In the genomic region with DNA sequence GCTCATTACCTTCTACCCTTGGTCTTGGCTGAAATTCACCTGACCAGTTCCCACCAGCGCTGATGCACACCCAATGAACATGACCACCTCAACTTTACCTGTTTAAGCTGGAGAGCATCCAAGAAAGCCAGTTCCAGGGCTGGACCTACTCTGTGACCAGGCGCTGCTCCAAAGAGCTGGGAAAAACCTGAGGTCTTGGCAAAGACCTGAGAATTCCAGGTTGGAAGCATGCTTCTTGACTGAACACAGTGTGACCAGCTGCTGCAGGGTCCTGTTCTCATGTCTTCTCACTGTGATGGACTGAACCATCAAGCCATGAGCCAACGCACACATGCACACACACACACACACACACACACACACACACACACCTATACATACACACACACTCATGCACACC, we compare ENCODE assay signal across 26 mouse cellular contexts. TPM values are rescaled to one million over a fixed set of nuclear protein-coding genes. Genes with fewer than 3 reads are reported as not detected.
"Had no signal": no experiment of that assay in that cellular context is flagged by ENCODE, and none has a peak within 500 bp of the region (broad histone marks: within the 10 kb centered on the region; RNA-seq: fewer than 3 reads in every experiment).

No protein-coding gene starts in this region.

- DNase-seq: kidney, adult 9 months; kidney, postnatal 14 days; liver, embryonic 13.5 days; lung, adult 2 months; lung, postnatal 14 days; lung, postnatal 4 days; midbrain, embryonic 14.5 days; thymus, adult 18-20 months; thymus, postnatal 14 days had no signal

- H3K27me3 ChIP-seq: liver, embryonic 13.5 days had no signal

- H3K4me1 ChIP-seq: liver, embryonic 13.5 days had no signal

- H3K4me3 ChIP-seq: liver, embryonic 13.5 days had no signal

- H3K27ac ChIP-seq: liver, embryonic 13.5 days had no signal

RNA-seq across cellular contexts. Expression of a gene that starts 46.0 kb away (rescaled TPM):
- total RNA-seq: layer of hippocampus, postnatal 14 days; left cerebral cortex, postnatal 25 days; liver, adult 2 months; megakaryocyte progenitor cell, adult 5-6 weeks; megakaryocyte-erythroid progenitor cell, adult 5-6 weeks; midbrain, postnatal 0 days had no signal
- polyA plus RNA-seq: kidney, embryonic 16.5 days; large intestine, adult 2 months; limb, embryonic 11.5 days; liver, adult 2 months; liver, embryonic 13.5 days; liver, embryonic 16.5 days; lung, adult 2 months; lung, embryonic 16.5 days; midbrain, embryonic 11.5 days; midbrain, embryonic 14.5 days; midbrain, postnatal 0 days; neural tube, embryonic 11.5 days; neural tube, embryonic 14.5 days; small intestine, adult 2 months; spleen, adult 2 months; stomach, embryonic 16.5 days had no signal
